Mouse (Mus musculus) spleen, adult 2 months (tissue): ENCODE data around the gene Hmga1.

Experiments used
- CTCF ChIP-seq: fragments of 200-500 bp; IDR thresholded peaks from 2 replicates; pipeline ENCODE4 v1.5.1; 2011; ENCODE audit warnings: mild to moderate bottlenecking, inconsistent platforms; ENCODE audit not compliant: insufficient read depth, insufficient read length, insufficient replicate concordance; ENCODE audit errors: extremely low read depth
- POLR2A ChIP-seq: fragments of 200-500 bp; IDR thresholded peaks from 2 replicates; pipeline ENCODE4 v1.6.1; 2011; ENCODE audit warnings: low read depth, low read length, inconsistent platforms

- no peak for TF ChIP-seq CTCF
- TF ChIP-seq POLR2A: no peak
Observed at GRCm38 (mm10) chr17:27561809-27562526, 5.7 kb downstream of the Hmga1 start.
